Mouse (Mus musculus) cerebellum, postnatal 14 days (tissue): Measurements from ENCODE around the gene Ubtd2.

Experiments
- DNase-seq, 2 experiments: peaks; one replicate each; pipeline ENCODE4 v3.0.0; 2021; ENCODE audit warnings: mixed read lengths in 2 of 2

The Ubtd2 gene

GRCm38 (mm10) chr11:32454800-32455506 is at the start of gene Ubtd2:
TSS of gene Ubtd2 (plus strand) at chr11:32455370.
- peak; percentile 98 to 99 for DNase-seq

- no peak for DNase-seq
Observed at GRCm38 (mm10) chr11:32407863-32408262, 47.3 kb upstream of the Ubtd2 start.

- no peak for DNase-seq
Observed at GRCm38 (mm10) chr11:32409052-32409451, 46.1 kb upstream of the Ubtd2 start.

- DNase-seq, result no peak
Observed at GRCm38 (mm10) chr11:32409823-32410562, 45.2 kb upstream of the Ubtd2 start.

GRCm38 (mm10) chr11:32420001-32420400 is 35.2 kb upstream of the Ubtd2 start:
- no peak for DNase-seq

- DNase-seq, result peak; percentile 49 to 51
Observed at GRCm38 (mm10) chr11:32423311-32423710, 31.9 kb upstream of the Ubtd2 start.

- no peak for DNase-seq
Observed at GRCm38 (mm10) chr11:32424600-32424999, 30.6 kb upstream of the Ubtd2 start.

- DNase-seq, result no peak
Observed at GRCm38 (mm10) chr11:32425043-32425658, 30.0 kb upstream of the Ubtd2 start.

GRCm38 (mm10) chr11:32427537-32427936 is 27.6 kb upstream of the Ubtd2 start:
- DNase-seq, result no peak

GRCm38 (mm10) chr11:32435410-32436060 is 19.6 kb upstream of the Ubtd2 start:
- no peak for DNase-seq

GRCm38 (mm10) chr11:32442576-32442975 is 12.6 kb upstream of the Ubtd2 start:
- no peak for DNase-seq

GRCm38 (mm10) chr11:32444266-32444665 is 10.9 kb upstream of the Ubtd2 start:
- DNase-seq, result no peak

GRCm38 (mm10) chr11:32445135-32445534 is 10.0 kb upstream of the Ubtd2 start:
- DNase-seq, result no peak

- DNase-seq, result no peak
Observed at GRCm38 (mm10) chr11:32445637-32446226, 9.4 kb upstream of the Ubtd2 start.

GRCm38 (mm10) chr11:32450216-32450615 is 5.0 kb upstream of the Ubtd2 start:
- DNase-seq, result peak; percentile 64 to 77

GRCm38 (mm10) chr11:32451306-32451705 is 3.9 kb upstream of the Ubtd2 start:
- no peak for DNase-seq

- DNase-seq, result no peak
Observed at GRCm38 (mm10) chr11:32452745-32453144, 2.4 kb upstream of the Ubtd2 start.

GRCm38 (mm10) chr11:32453353-32453915 is 1.7 kb upstream of the Ubtd2 start:
- DNase-seq, result peak; percentile 23 to 53

GRCm38 (mm10) chr11:32454231-32454799 is 855 bp upstream of the Ubtd2 start:
- no peak for DNase-seq

GRCm38 (mm10) chr11:32455507-32456141 is 454 bp downstream of the Ubtd2 start:
- peak in 1 of 2 experiments; percentile 52 for DNase-seq

GRCm38 (mm10) chr11:32456356-32456755 is 1.2 kb downstream of the Ubtd2 start:
- DNase-seq, result no peak

- no peak for DNase-seq
Observed at GRCm38 (mm10) chr11:32464282-32464681, 9.1 kb downstream of the Ubtd2 start.
